Mouse (Mus musculus): ENCODE results near the gene Laptm4a.

GRCm38 (mm10) chr12:8941131-8941615 lies 19.7 kb downstream of the Laptm4a start:
- TF ChIP-seq CTCF (IDR thresholded peaks at IDR 0.05; ENCODE audit: low read depth, low read length): no peak
- no peak for TF ChIP-seq POLR2A (IDR thresholded peaks at IDR 0.05; ENCODE audit: extremely low read depth, insufficient read depth, low read length)
